Mouse (Mus musculus) forebrain, embryonic 14.5 days (tissue): ENCODE measurements at regions not wholly inside any gene's neighbourhood (a gene's known extent, or its start where the extent isn't known, plus 50 kb on each side); places are given as distances from the start of the nearest gene placed in this dataset.
A peak's percentile ranks its signal among the peaks of the same experiment; 100 is the strongest.
"Not testable (repeated sequence)": the region's sequence is repeated elsewhere in the genome, so short reads cannot be mapped to it uniquely, and the experiment has no call there.

Experiments
- ATAC-seq: fragments of 200-750 bp; cut with Nextera tagmentation; 2 replicates; pipeline ENCODE4 v1.8.0; 2017; ENCODE audit warnings: mild to moderate bottlenecking, moderate library complexity
- DNase-seq: peaks from one replicate; pipeline ENCODE4 v3.0.0-alpha.2; 2015; ENCODE audit warnings: low spot score
- H3K27ac ChIP-seq: fragments of 300-500 bp; sonication (generic); 2 replicates; pipeline ENCODE4 v1.5.1; 2014; ENCODE audit warnings: low read depth, mild to moderate bottlenecking, control low read depth, low read length, moderate library complexity
- H3K27me3 ChIP-seq: fragments of 300-500 bp; sonication (generic); replicated peaks from 2 replicates; pipeline ENCODE4 v1.6.1; 2014; ENCODE audit warnings: low read length, control low read depth, mixed read lengths; ENCODE audit not compliant: control insufficient read depth, insufficient read depth
- H3K36me3 ChIP-seq: fragments of 300-500 bp; sonication (generic); 2 replicates; pipeline ENCODE4 v1.6.1; 2014; ENCODE audit warnings: low read length, control low read depth; ENCODE audit not compliant: control insufficient read depth, insufficient read depth
- H3K4me1 ChIP-seq: fragments of 300-500 bp; sonication (generic); 2 replicates; pipeline ENCODE4 v1.6.1; 2014; ENCODE audit warnings: antibody characterized with exemption, low read length, control low read depth; ENCODE audit not compliant: control insufficient read depth, insufficient read depth
- H3K4me2 ChIP-seq: fragments of 300-500 bp; sonication (generic); 2 replicates; pipeline ENCODE4 v1.6.1; 2014; ENCODE audit warnings: mild to moderate bottlenecking, control low read depth, low read length
- H3K4me3 ChIP-seq: fragments of 300-500 bp; sonication (generic); 2 replicates; pipeline ENCODE4 v1.5.1; 2014; ENCODE audit warnings: low read depth, low read length, control low read depth
- H3K9ac ChIP-seq: fragments of 300-500 bp; sonication (generic); 2 replicates; pipeline ENCODE4 v1.6.1; 2014; ENCODE audit warnings: mild to moderate bottlenecking, low read length, control low read depth, moderate library complexity
- H3K9me3 ChIP-seq: fragments of 300-500 bp; sonication (generic); replicated peaks from 2 replicates; pipeline ENCODE4 v1.6.1; 2016; ENCODE audit warnings: low read length, control low read depth, mixed read lengths; ENCODE audit not compliant: control insufficient read depth
- WGBS: fragments of 180-500 bp; shearing (Covaris S2); extraction: QIAGEN DNeasy Blood & Tissue Kit; methylation state at CpG from one replicate; pipeline ENCODE4 v1.1.7; 2014; 5-methylcytosine and 5-hydroxymethylcytosine counted together

GRCm38 (mm10) chr1:140903747-140904146 lies 657.8 kb downstream of the Kcnt2 start:
- not testable (repeated sequence) for H3K4me1 ChIP-seq, H3K4me2 ChIP-seq, H3K27me3 ChIP-seq, H3K27ac ChIP-seq, H3K9ac ChIP-seq, H3K9me3 ChIP-seq, DNase-seq, H3K36me3 ChIP-seq, ATAC-seq, H3K4me3 ChIP-seq
- WGBS = 100% methylated on average over 1 of the region's 1 CpGs

GRCm38 (mm10) chr1:140913566-140913965 lies 667.6 kb downstream of the Kcnt2 start:
- WGBS = 79% methylated on average over 2 of the region's 2 CpGs
- Histone ChIP-seq H3K4me2 (no peak overlapping the region), H3K9me3 (no peaks in the 10 kb centered on the region), H3K4me3 (no peak overlapping the region), H3K9ac (no peak overlapping the region), H3K27me3 (no peaks in the 10 kb centered on the region), H3K4me1 (no peaks in the 10 kb centered on the region), H3K27ac (no peak overlapping the region), H3K36me3 (no peaks in the 10 kb centered on the region)
- DNase-seq = no peak
- no peak for ATAC-seq

- Histone ChIP-seq H3K4me1 (no peaks in the 10 kb centered on the region), H3K27me3 (no peaks in the 10 kb centered on the region), H3K4me2 (no peak overlapping the region), H3K4me3 (no peak overlapping the region), H3K36me3 (no peaks in the 10 kb centered on the region), H3K9me3 (no peaks in the 10 kb centered on the region), H3K27ac (no peak overlapping the region), H3K9ac (no peak overlapping the region)
- WGBS = 58% methylated on average over 4 of the region's 4 CpGs
- ATAC-seq (no peak), DNase-seq (peak; percentile 7)
Measured at GRCm38 (mm10) chr1:140940348-140940747, 694.4 kb downstream of the Kcnt2 start.

- no peak overlapping the region for H3K4me2 ChIP-seq
- no peaks in the 10 kb centered on the region for H3K4me1 ChIP-seq
- ATAC-seq = no peak
- no peak overlapping the region for H3K9ac ChIP-seq
- no peaks in the 10 kb centered on the region for H3K27me3 ChIP-seq
- no peak overlapping the region for H3K27ac ChIP-seq
- H3K4me3 ChIP-seq = no peak overlapping the region
- no peaks in the 10 kb centered on the region for H3K36me3 ChIP-seq
- no peaks in the 10 kb centered on the region for H3K9me3 ChIP-seq
- no peak for DNase-seq
Measured at GRCm38 (mm10) chr1:140958856-140959255, 712.9 kb downstream of the Kcnt2 start.

- Histone ChIP-seq H3K9me3 (no peaks in the 10 kb centered on the region), H3K27me3 (no peaks in the 10 kb centered on the region), H3K27ac (no peak overlapping the region), H3K9ac (no peak overlapping the region), H3K4me1 (no peaks in the 10 kb centered on the region), H3K4me3 (no peak overlapping the region), H3K36me3 (no peaks in the 10 kb centered on the region), H3K4me2 (no peak overlapping the region)
- 74% methylated on average over 3 of the region's 3 CpGs for WGBS
- ATAC-seq (no peak), DNase-seq (no peak)
Measured at GRCm38 (mm10) chr1:141001821-141002220, 755.9 kb downstream of the Kcnt2 start.
